Mouse (Mus musculus) forebrain, embryonic 10.5 days (tissue): Measurements from ENCODE around the gene Lrrc28. TPM values are rescaled to one million over a fixed set of nuclear protein-coding genes. Genes with fewer than 3 reads are reported as not detected.
A peak's percentile ranks its signal among the peaks of the same experiment; 100 is the strongest.
"Not testable (repeated sequence)": the region's sequence is repeated elsewhere in the genome, so short reads cannot be mapped to it uniquely, and the experiment has no call there.

Source experiments
- DNase-seq: peaks from one replicate; pipeline ENCODE4 v3.0.0-alpha.2; 2017; ENCODE audit warnings: low spot score; ENCODE audit errors: extremely low spot score
- H3K27ac ChIP-seq: fragments of 300-500 bp; sonication (generic); 2 replicates; pipeline ENCODE4 v1.5.1; 2016; ENCODE audit warnings: mild to moderate bottlenecking
- H3K27me3 ChIP-seq: fragments of 300-500 bp; sonication (generic); 2 replicates; pipeline ENCODE4 v1.6.1; 2016; ENCODE audit warnings: mild to moderate bottlenecking; ENCODE audit not compliant: poor library complexity, severe bottlenecking
- H3K36me3 ChIP-seq: fragments of 300-500 bp; sonication (generic); replicated peaks from 2 replicates; pipeline ENCODE4 v1.6.1; 2016; ENCODE audit warnings: mild to moderate bottlenecking, moderate library complexity
- H3K4me1 ChIP-seq: fragments of 300-500 bp; sonication (generic); 2 replicates; pipeline ENCODE4 v1.6.1; 2016
- H3K4me3 ChIP-seq: fragments of 300-500 bp; sonication (generic); 2 replicates; pipeline ENCODE4 v1.5.1; 2016; ENCODE audit warnings: mild to moderate bottlenecking, moderate library complexity
- H3K9me3 ChIP-seq: fragments of 300-500 bp; sonication (generic); 2 replicates; pipeline ENCODE4 v1.6.1; 2016; ENCODE audit warnings: mild to moderate bottlenecking, moderate library complexity
- WGBS: fragments of 180-500 bp; shearing (Covaris S2); methylation state at CpG from one replicate; pipeline ENCODE4 v1.1.7; 2016; 5-methylcytosine and 5-hydroxymethylcytosine counted together
- polyA plus RNA-seq: library from polyadenylated mRNA; unstranded; fragments of >200 nt; fragmentation: Nextera tagmentation; extraction: Ambion mirVana; gene quantifications from 2 replicates; pipeline ENCODE4 v1.2.1, GENCODE M21; 2016

Lrrc28 gene
- polyA plus RNA-seq, 1 experiment from 2014 or later = 16.7 TPM

DNA sequence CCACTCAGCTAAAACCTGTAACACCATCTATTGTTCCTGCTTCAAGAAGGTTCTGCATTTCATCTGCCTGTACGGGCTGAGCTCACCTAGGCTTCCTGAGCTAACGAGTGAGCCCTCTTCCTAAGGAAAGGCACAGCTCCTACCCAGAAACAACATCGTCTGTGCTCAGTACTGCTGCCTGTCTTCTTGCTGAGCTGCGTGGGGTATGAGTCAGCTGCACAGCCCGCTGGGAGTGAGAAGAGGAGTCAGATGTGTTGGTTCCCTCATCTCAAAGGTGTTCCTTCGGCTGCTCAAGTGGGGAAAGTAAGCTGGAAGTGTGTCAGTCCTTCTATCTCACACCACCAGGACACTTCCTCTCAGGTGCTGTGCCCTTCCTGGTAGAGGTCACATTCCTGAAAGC, 101.4 kb downstream of the Lrrc28 start:
- H3K27me3 ChIP-seq = no peaks in the 10 kb centered on the region
- 66% methylated on average over 6 of the region's 6 CpGs for WGBS
- peaks cover 12% of the 10 kb centered on the region for H3K4me1 ChIP-seq
- no peaks in the 10 kb centered on the region for H3K9me3 ChIP-seq
- H3K4me3 ChIP-seq = no peak overlapping the region
- peak overlapping the region; percentile 48; the same call in 1 of the 2 replicates for H3K27ac ChIP-seq
- H3K36me3 ChIP-seq = no peaks in the 10 kb centered on the region
- no peak for DNase-seq

DNA sequence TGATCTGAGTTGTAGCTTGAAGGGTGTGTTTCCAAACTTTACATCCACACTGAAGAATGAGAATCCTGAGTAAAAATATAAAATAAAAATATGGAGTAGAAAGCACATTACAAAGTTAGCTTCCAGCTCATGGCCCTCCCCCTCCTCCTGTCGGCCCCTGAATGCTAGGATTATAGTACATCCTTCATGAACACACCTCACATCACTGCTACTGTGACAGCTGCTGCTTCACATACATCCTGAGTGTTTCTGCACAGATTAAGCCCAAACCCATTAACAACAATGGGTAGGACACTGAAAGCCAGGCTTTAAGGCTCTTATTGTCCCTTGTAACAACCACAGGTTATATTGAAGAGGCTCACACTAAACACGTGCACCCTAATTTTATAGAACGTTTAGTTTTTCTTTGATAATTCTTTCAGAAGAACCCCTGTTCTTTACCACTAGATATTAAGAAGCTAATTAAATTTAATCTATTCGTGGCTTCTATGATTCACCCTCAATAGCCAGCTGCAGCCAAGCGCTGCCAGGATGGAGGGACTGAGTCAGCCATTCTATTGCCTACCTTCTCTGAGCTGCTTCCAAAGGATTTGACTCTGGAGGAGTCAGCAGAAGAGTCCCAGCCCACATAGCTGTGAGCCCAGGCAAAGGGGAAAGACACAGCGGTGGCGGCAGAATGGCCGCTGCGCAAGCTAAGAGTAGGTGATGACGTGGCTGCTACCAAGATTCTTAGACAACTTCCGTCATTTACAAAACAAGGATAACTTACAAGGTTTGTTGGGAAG, 108.3 kb downstream of the Lrrc28 start:
- Histone ChIP-seq H3K4me3 (no peak overlapping the region), H3K9me3 (no peaks in the 10 kb centered on the region), H3K27ac (no peak overlapping the region), H3K27me3 (no peaks in the 10 kb centered on the region), H3K4me1 (no peaks in the 10 kb centered on the region), H3K36me3 (no peaks in the 10 kb centered on the region)
- WGBS = 87% methylated on average over 11 of the region's 11 CpGs
- no peak for DNase-seq

DNA sequence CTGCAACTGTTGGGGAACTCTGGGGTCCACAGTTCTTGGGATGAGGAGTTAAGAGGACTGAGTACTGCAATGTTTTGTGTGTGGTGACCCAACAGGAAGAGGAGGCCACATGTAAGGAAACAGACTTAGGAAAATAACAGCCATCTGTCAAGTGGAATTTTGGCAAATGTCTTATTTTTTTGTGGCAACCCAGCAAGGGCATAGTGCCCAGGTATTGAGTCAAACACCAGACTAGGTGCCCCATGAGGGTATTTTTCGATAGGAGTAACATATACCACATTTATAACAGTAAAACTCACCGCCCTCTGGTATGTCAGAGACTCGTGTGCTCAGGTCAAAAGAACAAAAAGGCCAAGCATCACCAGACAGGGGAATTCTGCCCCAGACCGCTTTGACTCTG, 109.1 kb downstream of the Lrrc28 start:
- Histone ChIP-seq H3K36me3 (no peaks in the 10 kb centered on the region), H3K27ac (no peak overlapping the region), H3K9me3 (no peaks in the 10 kb centered on the region), H3K27me3 (no peaks in the 10 kb centered on the region), H3K4me3 (no peak overlapping the region), H3K4me1 (no peaks in the 10 kb centered on the region)
- 84% methylated on average over 4 of the region's 4 CpGs for WGBS
- DNase-seq = no peak

DNA sequence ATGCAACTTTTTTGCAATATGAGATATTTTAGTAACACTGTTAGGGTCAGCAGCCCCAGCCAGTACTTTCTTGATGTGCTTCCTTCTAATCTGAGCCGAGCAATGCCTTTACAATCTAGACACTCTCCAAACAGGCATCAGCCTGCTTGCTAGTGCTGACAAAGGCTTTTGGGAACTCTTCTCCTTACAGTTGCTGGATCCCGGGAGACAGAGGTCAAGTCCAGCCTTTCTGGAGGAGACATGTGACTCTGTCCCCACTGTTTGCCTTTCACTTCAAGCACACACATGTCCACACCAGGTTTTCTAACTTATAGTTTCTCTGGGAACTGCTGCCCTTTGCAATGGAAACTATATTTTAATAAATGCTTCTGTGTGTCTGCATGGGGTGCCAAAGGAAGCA, 114.1 kb downstream of the Lrrc28 start:
- Histone ChIP-seq H3K27ac (no peak overlapping the region), H3K4me1 (no peaks in the 10 kb centered on the region), H3K4me3 (no peak overlapping the region), H3K9me3 (no peaks in the 10 kb centered on the region), H3K36me3 (no peaks in the 10 kb centered on the region), H3K27me3 (no peaks in the 10 kb centered on the region)
- DNase-seq = no peak
- WGBS = 74% methylated on average over 2 of the region's 2 CpGs

DNA sequence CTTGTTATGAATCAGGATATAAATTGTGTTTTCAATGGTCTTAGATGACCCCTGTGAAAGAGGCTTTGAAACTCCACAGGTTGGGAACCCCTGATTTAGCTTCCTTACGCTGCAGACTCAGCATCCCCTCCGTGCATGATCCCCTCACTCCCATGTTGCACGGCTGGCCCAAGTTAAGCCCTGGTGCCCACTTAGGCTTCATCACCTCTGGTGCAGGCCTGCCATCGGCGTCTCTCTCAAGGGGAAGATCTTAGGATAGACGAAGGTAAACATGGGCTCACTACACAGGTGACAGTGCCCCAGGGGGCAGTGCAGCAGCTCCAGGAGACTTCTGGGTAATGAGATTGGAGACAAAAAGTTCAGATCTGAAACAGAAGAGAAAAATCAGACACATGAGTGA, 115.7 kb downstream of the Lrrc28 start:
- no peaks in the 10 kb centered on the region for H3K36me3 ChIP-seq
- H3K27me3 ChIP-seq = no peaks in the 10 kb centered on the region
- 90% methylated on average over 6 of the region's 6 CpGs for WGBS
- H3K4me3 ChIP-seq = no peak overlapping the region
- DNase-seq = no peak
- H3K9me3 ChIP-seq = no peaks in the 10 kb centered on the region
- no peaks in the 10 kb centered on the region for H3K4me1 ChIP-seq
- H3K27ac ChIP-seq = no peak overlapping the region

DNA sequence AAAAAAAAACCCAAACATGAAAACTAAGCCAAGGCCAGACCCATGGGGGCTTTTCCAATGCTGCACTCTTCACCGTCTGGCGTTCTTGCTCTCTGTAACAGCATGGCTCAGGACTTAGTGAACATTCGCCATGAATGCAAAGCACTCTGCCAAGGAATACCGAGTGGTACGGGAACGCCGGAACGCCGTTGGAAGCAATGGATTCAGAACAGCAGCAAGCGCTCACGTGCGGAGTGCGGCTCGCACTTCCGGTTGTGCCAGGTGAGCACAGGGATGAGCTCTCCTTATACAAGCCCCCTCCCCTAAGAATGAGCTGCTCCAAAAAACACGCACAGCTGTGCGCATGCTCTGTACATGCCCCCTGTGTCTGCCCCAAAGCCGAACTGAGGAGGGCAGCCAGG, 116.2 kb downstream of the Lrrc28 start:
- 93% methylated on average over 18 of the region's 18 CpGs for WGBS
- Histone ChIP-seq H3K27ac (no peak overlapping the region), H3K27me3 (no peaks in the 10 kb centered on the region), H3K36me3 (no peaks in the 10 kb centered on the region), H3K4me1 (peaks cover 2% of the 10 kb centered on the region), H3K9me3 (no peaks in the 10 kb centered on the region), H3K4me3 (no peak overlapping the region)
- DNase-seq = no peak

DNA sequence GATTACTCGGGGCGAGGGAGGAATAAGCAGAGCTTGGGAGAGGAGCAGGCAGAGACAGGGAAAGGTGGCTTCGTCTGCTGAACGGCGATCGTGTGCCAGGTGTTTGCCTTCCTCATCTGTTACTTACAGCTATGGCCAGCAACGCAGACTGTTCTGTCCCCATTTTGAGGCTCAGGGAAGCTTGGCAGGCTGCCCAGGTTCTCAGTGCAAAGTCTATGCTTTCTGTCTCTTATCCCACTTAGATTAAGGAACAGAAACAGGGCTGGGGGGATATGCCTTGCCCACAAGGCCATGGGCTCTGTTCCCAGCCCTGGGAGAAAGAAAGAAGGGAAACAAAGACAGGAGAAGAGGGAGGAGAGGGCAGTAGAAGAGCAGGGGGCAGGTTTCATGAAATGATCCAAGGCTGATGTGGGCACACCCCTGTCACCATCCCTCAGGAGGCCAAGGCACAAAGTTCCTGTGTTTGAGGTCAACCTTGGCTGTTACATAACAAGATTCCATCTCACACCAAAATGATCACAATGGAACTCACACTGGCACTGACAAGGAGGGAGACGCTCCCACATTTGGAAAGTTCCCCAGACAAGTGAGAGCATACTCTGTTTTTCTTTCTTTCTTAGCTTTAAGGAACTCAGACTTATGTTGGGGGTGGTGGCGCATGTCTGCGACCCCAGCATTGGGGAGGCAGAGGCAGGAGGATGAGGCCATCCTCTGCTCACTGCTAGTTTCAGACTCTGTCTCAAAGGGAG, 116.8 kb downstream of the Lrrc28 start:
- Histone ChIP-seq H3K9me3 (no peaks in the 10 kb centered on the region), H3K36me3 (no peaks in the 10 kb centered on the region), H3K4me1 (peaks cover 8% of the 10 kb centered on the region), H3K4me3 (no peak overlapping the region), H3K27ac (no peak overlapping the region), H3K27me3 (no peaks in the 10 kb centered on the region)
- DNase-seq = no peak
- 89% methylated on average over 10 of the region's 10 CpGs for WGBS

DNA sequence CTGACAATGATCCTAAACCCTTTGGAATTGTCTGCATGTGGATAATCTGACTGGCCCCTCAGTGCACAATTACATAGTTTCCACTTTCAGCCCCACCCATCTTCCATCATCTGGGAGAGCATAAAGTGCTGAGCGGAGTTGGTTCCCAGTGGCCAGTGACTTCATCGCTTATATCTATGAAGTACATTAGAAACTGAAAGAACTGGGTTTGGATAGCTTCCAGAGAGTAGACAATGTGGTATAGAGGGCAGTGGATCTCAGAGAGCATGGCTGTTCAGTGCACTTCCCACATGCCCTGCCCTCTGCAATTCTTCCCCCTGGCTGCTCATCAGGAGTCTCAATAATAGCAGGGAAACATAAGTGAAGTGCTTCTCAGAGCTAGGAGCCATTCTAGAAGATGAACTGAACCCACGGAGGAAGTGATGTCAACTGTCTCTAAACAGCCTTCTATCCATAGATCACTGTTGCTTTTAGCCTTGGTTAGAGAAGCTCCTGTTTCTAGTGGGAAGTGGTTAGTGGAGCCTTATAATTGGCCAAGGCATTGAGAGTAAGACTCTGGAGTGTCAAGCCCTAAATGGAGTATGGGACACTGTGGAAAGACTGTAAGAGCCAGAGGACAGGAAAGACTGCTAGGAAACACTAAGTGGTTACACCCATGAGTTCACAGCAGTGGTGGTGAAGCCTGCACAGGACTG, 119.0 kb downstream of the Lrrc28 start:
- no peaks in the 10 kb centered on the region for H3K27me3 ChIP-seq
- no peak for DNase-seq
- WGBS = 92% methylated on average over 3 of the region's 3 CpGs
- no peaks in the 10 kb centered on the region for H3K9me3 ChIP-seq
- H3K27ac ChIP-seq = no peak overlapping the region
- no peak overlapping the region for H3K4me3 ChIP-seq
- no peaks in the 10 kb centered on the region for H3K36me3 ChIP-seq
- H3K4me1 ChIP-seq = peaks cover 10% of the 10 kb centered on the region

DNA sequence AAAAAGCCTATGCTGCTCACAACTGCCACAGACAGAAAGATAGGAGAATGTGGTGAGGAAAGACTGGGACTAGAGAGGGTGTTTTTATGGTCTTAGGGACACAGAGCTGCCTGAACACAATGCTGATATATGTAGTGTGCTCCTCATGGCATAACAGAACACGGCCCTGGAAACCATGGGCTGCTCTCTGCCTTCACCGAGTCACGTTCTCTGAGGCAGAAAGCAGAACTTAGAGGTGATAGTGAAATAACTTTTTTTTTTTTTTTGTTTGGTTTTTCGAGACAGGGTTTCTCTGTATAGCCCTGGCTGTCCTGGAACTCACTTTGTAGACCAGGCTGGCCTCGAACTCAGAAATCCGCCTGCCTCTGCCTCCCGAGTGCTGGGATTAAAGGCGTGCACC, 121.0 kb downstream of the Lrrc28 start:
- WGBS = 90% methylated on average over 8 of the region's 8 CpGs
- H3K27me3 ChIP-seq, H3K27ac ChIP-seq: not testable (repeated sequence)

DNA sequence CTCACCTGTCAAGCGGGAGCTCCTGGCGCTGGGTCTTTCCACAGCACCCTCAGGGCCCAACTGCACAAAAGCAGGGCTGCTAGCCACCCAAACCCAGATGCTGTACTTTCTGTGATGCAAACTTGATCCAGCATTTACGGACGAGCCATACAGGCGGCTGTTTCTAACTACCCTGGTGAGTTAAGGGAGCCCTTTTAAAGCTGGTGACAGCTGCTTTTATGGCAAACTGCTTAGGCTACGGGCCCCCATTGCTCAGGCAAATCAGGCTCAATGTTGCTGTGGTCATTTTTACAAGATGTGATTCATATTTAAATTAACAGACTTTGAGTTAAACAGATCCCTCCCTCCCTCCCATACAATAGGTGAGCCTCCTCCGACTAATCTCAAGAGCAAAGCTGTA, 121.7 kb downstream of the Lrrc28 start:
- Histone ChIP-seq H3K9me3 (no peaks in the 10 kb centered on the region), H3K27ac (0 out of 2 replicates have a peak overlapping the region, but pooled peaks have one; percentile 37), H3K36me3 (no peaks in the 10 kb centered on the region), H3K4me1 (peaks cover 10% of the 10 kb centered on the region), H3K4me3 (no peak overlapping the region), H3K27me3 (no peaks in the 10 kb centered on the region)
- no peak for DNase-seq
- 72% methylated on average over 7 of the region's 7 CpGs for WGBS

More for the DNA sequence above, 121.0 kb downstream of the Lrrc28 start:
- not testable (repeated sequence) for H3K9me3 ChIP-seq, H3K4me3 ChIP-seq, H3K36me3 ChIP-seq, H3K4me1 ChIP-seq, DNase-seq

DNA sequence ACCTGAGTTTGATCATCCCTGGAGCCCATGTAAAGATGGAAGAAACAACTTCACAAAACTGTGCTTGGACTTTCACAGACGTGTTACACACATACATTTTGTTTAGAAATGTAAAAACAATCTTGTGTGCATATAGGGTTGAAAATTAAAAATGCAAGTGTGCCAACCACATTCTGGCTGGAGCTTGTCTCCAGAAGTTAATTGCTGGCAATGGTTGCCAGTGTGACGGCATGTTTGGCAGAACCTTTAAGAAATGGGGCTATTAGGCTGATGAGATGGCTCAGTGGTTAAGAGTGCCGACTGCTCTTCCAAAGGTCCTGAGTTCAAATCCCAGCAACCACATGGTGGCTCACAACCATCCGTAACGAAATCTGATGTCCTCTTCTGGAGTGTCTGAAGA, 123.3 kb downstream of the Lrrc28 start:
- not testable (repeated sequence) for H3K4me1 ChIP-seq, H3K27ac ChIP-seq, H3K27me3 ChIP-seq, H3K9me3 ChIP-seq, DNase-seq, H3K36me3 ChIP-seq, H3K4me3 ChIP-seq
- 90% methylated on average over 5 of the region's 5 CpGs for WGBS

DNA sequence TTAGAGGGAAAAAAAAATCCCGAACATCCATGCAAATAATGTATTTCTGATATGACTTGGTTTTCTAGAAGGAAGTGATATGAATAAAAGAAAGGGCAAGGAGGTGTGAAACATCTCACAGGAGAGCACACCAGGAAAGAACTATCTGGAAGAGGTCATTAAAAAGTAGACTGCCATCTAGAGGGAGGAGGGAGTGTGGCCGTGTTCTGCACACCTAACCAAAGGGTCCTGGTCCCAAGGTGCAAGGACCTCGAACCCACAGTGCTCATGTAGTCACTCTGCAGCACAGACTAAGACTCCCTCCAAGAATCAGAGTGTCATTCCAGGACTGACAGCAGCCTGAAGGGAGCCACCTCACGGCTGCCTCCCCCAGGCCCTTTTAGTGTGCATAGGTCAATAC, 124.1 kb downstream of the Lrrc28 start:
- no peak overlapping the region for H3K27ac ChIP-seq
- no peak for DNase-seq
- no peaks in the 10 kb centered on the region for H3K36me3 ChIP-seq
- H3K9me3 ChIP-seq = no peaks in the 10 kb centered on the region
- no peaks in the 10 kb centered on the region for H3K27me3 ChIP-seq
- H3K4me3 ChIP-seq = no peak overlapping the region
- H3K4me1 ChIP-seq = peaks cover 10% of the 10 kb centered on the region
- WGBS = 86% methylated on average over 4 of the region's 4 CpGs

DNA sequence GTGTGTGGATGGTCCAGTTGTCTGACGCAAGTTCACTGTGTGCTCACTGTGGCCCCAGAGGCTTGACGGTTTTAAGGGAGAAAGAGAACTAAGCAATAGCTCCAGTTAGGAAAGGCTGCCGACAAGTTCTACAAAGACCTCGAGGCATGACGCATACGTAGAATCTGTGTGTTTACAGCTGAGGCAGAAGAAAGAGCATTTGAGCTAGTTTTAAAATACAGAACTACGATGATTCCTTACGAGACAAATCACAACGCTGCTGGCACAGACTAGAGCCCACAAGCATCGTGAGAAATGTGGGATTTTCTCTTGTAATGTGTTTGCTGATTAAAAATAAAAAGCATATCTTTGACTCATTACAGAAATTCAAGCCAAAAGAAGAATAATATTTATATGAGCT, 125.1 kb downstream of the Lrrc28 start:
- no peak for DNase-seq
- H3K27me3 ChIP-seq = no peaks in the 10 kb centered on the region
- H3K36me3 ChIP-seq = no peaks in the 10 kb centered on the region
- no peak overlapping the region for H3K4me3 ChIP-seq
- no peaks in the 10 kb centered on the region for H3K9me3 ChIP-seq
- WGBS = 93% methylated on average over 10 of the region's 10 CpGs
- H3K4me1 ChIP-seq = peaks cover 10% of the 10 kb centered on the region
- no peak overlapping the region for H3K27ac ChIP-seq
